Mouse (Mus musculus) testis, adult 2 months (tissue): ENCODE measurements around the gene Igfbp4.

Experiments used
- CTCF ChIP-seq: fragments of 200-500 bp; IDR thresholded peaks from 2 replicates; pipeline ENCODE4 v1.5.1; 2012; ENCODE audit warnings: low read depth, mild to moderate bottlenecking, inconsistent platforms, low read length, moderate library complexity; ENCODE audit not compliant: control insufficient read depth, insufficient read depth, insufficient replicate concordance
- POLR2A ChIP-seq: fragments of 200-500 bp; IDR thresholded peaks from 2 replicates; pipeline ENCODE4 v1.6.1; 2012; ENCODE audit warnings: low read depth, mild to moderate bottlenecking, inconsistent platforms, low read length, moderate library complexity; ENCODE audit not compliant: control insufficient read depth

GRCm38 (mm10) chr11:99102575-99103270 is 61.7 kb downstream of the Igfbp4 start:
- TF ChIP-seq CTCF (no peak), POLR2A (no peak)
